Comparison of ENCODE assay signal across 12 mouse cellular contexts in genomic region chr9:71811404-71811803, GRCm38 (mm10).
"Had no signal": no experiment of that assay in that cellular context is flagged by ENCODE, and none has a peak within 500 bp of the region (broad histone marks: within the 10 kb centered on the region; RNA-seq: fewer than 3 reads in every experiment).

No protein-coding gene starts in this region.

- DNase-seq: layer of hippocampus, adult 9-11 months; layer of hippocampus, postnatal 36 days; lung, embryonic 14.5 days; lung, postnatal 10 days; lung, postnatal 4 days; right cerebral cortex, postnatal 14 days; thymus, postnatal 4 days had no signal

- H3K4me2 ChIP-seq: limb, embryonic 15.5 days; liver, embryonic 12.5 days; lung, embryonic 14.5 days; midbrain, embryonic 12.5 days; stomach, embryonic 15.5 days had no signal

- H3K9me3 ChIP-seq: limb, embryonic 15.5 days; liver, embryonic 12.5 days; midbrain, embryonic 12.5 days; stomach, embryonic 15.5 days had no signal

- H3K9ac ChIP-seq: limb, embryonic 15.5 days; liver, embryonic 12.5 days; lung, embryonic 14.5 days; midbrain, embryonic 12.5 days; stomach, embryonic 15.5 days had no signal

- H3K27me3 ChIP-seq: limb, embryonic 15.5 days; midbrain, embryonic 12.5 days; stomach, embryonic 15.5 days had no signal

- H3K4me3 ChIP-seq: limb, embryonic 15.5 days; liver, embryonic 12.5 days; midbrain, embryonic 12.5 days; stomach, embryonic 15.5 days had no signal

- H3K36me3 ChIP-seq: limb, embryonic 15.5 days; liver, embryonic 12.5 days; midbrain, embryonic 12.5 days; stomach, embryonic 15.5 days had no signal

- H3K4me1 ChIP-seq: liver, embryonic 12.5 days; stomach, embryonic 15.5 days had no signal

- ATAC-seq: liver, embryonic 12.5 days; midbrain, embryonic 16.5 days had no signal

- H3K27ac ChIP-seq: limb, embryonic 15.5 days; liver, embryonic 12.5 days; midbrain, embryonic 12.5 days; stomach, embryonic 15.5 days had no signal
